ENCODE assay signal across 13 mouse cellular contexts in the genomic region with DNA sequence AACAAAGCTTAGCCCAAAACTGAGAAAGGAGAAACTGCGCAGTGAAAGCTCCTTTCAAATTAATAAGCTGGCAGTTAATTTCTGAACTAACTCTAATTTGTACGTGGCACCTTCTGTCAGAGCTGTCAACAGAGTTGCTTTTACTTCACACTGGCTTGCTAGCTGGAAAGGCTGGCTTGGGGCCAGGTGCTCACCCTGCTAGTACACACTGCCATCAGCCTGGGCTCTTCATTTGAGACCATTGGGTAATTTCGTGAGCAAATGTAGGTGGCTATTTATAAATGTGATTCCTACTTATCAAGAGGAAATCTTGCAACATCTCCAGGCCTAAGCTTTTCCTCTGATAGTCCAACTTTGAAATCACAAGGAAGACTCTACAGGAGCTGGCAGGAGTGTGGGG.
DNase-seq lines count a peak whose midpoint lies in the region; ATAC-seq and TF ChIP-seq lines count a peak whose summit lies in the region.
"Had no signal": no experiment of that assay in that cellular context is flagged by ENCODE, and none has a peak within 500 bp of the region (broad histone marks: within the 10 kb centered on the region; RNA-seq: fewer than 3 reads in every experiment).

No protein-coding gene starts in this region.

- H3K36me3 ChIP-seq in lung, postnatal 0 days (ENCODE audit: insufficient read depth, low read length), result no peaks in the 10 kb centered on the region
- H3K36me3 ChIP-seq in intestine, embryonic 16.5 days (ENCODE audit: control insufficient read depth, insufficient read depth, low read length), result no peaks in the 10 kb centered on the region
- H3K36me3 ChIP-seq in hindbrain, embryonic 11.5 days (ENCODE audit: control insufficient read depth, insufficient read depth, low read length), result no peaks in the 10 kb centered on the region
- H3K36me3 ChIP-seq: hindbrain, embryonic 12.5 days; midbrain, embryonic 13.5 days had no signal

- H3K27ac ChIP-seq in lung, postnatal 0 days (ENCODE audit: low read length), result no peak overlapping the region
- H3K27ac ChIP-seq in layer of hippocampus, adult 2 months, result no peak overlapping the region
- no peak overlapping the region for H3K27ac ChIP-seq in intestine, embryonic 16.5 days (ENCODE audit: low read length)
- H3K27ac ChIP-seq in hindbrain, embryonic 11.5 days (ENCODE audit: low read depth, low read length), result no peak overlapping the region
- H3K27ac ChIP-seq: hindbrain, embryonic 12.5 days; midbrain, embryonic 13.5 days had no signal

- H3K4me3 ChIP-seq in lung, postnatal 0 days (ENCODE audit: low read depth, low read length), result no peak overlapping the region
- no peak overlapping the region for H3K4me3 ChIP-seq in lung, adult 2 months (replicated peaks; ENCODE audit: extremely low read depth, low read depth, low read length)
- no peak overlapping the region for H3K4me3 ChIP-seq in layer of hippocampus, adult 2 months
- H3K4me3 ChIP-seq in intestine, embryonic 16.5 days (ENCODE audit: low read length), result no peak overlapping the region
- H3K4me3 ChIP-seq in hindbrain, embryonic 11.5 days (ENCODE audit: low read depth, low read length), result no peak overlapping the region
- H3K4me3 ChIP-seq: hindbrain, embryonic 12.5 days; midbrain, embryonic 13.5 days had no signal

- H3K27me3 ChIP-seq in lung, postnatal 0 days (replicated peaks; ENCODE audit: insufficient read depth, low read length), result no peaks in the 10 kb centered on the region
- H3K27me3 ChIP-seq in intestine, embryonic 16.5 days (replicated peaks; ENCODE audit: control insufficient read depth, insufficient read depth, low read length), result no peaks in the 10 kb centered on the region
- no peaks in the 10 kb centered on the region for H3K27me3 ChIP-seq in hindbrain, embryonic 11.5 days (ENCODE audit: control insufficient read depth, insufficient read depth, low read length)
- H3K27me3 ChIP-seq: hindbrain, embryonic 12.5 days; midbrain, embryonic 13.5 days had no signal

- ATAC-seq in lung, postnatal 0 days, result peak; percentile 63
- ATAC-seq in intestine, embryonic 16.5 days, result no peak
- no peak for ATAC-seq in hindbrain, embryonic 11.5 days (ENCODE audit: low FRiP score)
- ATAC-seq: liver, postnatal 0 days; midbrain, embryonic 13.5 days had no signal

- TF ChIP-seq EP300 in lung, postnatal 0 days (IDR thresholded peaks at IDR 0.05), result no peak

- H3K9me3 ChIP-seq in lung, postnatal 0 days (ENCODE audit: low read length), result no peaks in the 10 kb centered on the region
- no peaks in the 10 kb centered on the region for H3K9me3 ChIP-seq in intestine, embryonic 16.5 days (ENCODE audit: control insufficient read depth, low read length)
- no peaks in the 10 kb centered on the region for H3K9me3 ChIP-seq in hindbrain, embryonic 11.5 days (ENCODE audit: control insufficient read depth, low read length)
- H3K9me3 ChIP-seq: hindbrain, embryonic 12.5 days; midbrain, embryonic 13.5 days had no signal

- no peaks in the 10 kb centered on the region for H3K4me1 ChIP-seq in lung, postnatal 0 days (ENCODE audit: insufficient read depth, low read depth, low read length)
- H3K4me1 ChIP-seq in lung, adult 2 months (ENCODE audit: control insufficient read depth, insufficient read depth, low read length), result no peaks in the 10 kb centered on the region
- H3K4me1 ChIP-seq in intestine, embryonic 16.5 days (ENCODE audit: control insufficient read depth, insufficient read depth, low read length), result no peaks in the 10 kb centered on the region
- H3K4me1 ChIP-seq in hindbrain, embryonic 11.5 days (replicated peaks; ENCODE audit: control insufficient read depth, insufficient read depth, low read length), result no peaks in the 10 kb centered on the region
- H3K4me1 ChIP-seq: hindbrain, embryonic 12.5 days; midbrain, embryonic 13.5 days had no signal

- no peak for TF ChIP-seq CTCF in lung, postnatal 0 days (IDR thresholded peaks at IDR 0.05)
- no peak for TF ChIP-seq CTCF in lung, adult 2 months (IDR thresholded peaks at IDR 0.05; ENCODE audit: insufficient read depth, low read length)
- no peak for TF ChIP-seq CTCF in layer of hippocampus, adult 2 months (conservative IDR thresholded peaks at IDR 0.05)

- 46% methylated on average over 3 of the region's 3 CpGs for WGBS in lung, postnatal 0 days
- WGBS in lung, adult 2 months, result 43% methylated on average over 3 of the region's 3 CpGs
- WGBS in intestine, embryonic 16.5 days, result 80% methylated on average over 3 of the region's 3 CpGs
- WGBS in hindbrain, embryonic 11.5 days, result 83% methylated on average over 3 of the region's 3 CpGs

- TF ChIP-seq POLR2A in lung, adult 2 months (IDR thresholded peaks at IDR 0.05; ENCODE audit: borderline replicate concordance, extremely low read depth, low read depth, low read length), result no peak

- no peak overlapping the region for H3K9ac ChIP-seq in lung, postnatal 0 days (replicated peaks; ENCODE audit: low read depth)
- H3K9ac ChIP-seq in intestine, embryonic 16.5 days (ENCODE audit: low read depth, low read length), result no peak overlapping the region
- no peak overlapping the region for H3K9ac ChIP-seq in hindbrain, embryonic 11.5 days (ENCODE audit: low read depth, low read length)
- H3K9ac ChIP-seq: hindbrain, embryonic 12.5 days; liver, postnatal 0 days; midbrain, embryonic 13.5 days had no signal

- peak; percentile 16 for DNase-seq in gastrocnemius, postnatal 10 days
- DNase-seq in gastrocnemius, adult 8-10 months (ENCODE audit: low spot score in 2 of 2), result no peak
- peak; percentile 62 for DNase-seq in lung, postnatal 0 days (ENCODE audit: low spot score)
- DNase-seq in lung, adult 2 months, result no peak
- peak; percentile 29 to 58 for DNase-seq in layer of hippocampus, adult 2 months (ENCODE audit: low spot score in 2 of 2)
- peak; percentile 7 for DNase-seq in lung, postnatal 36 days
- no peak for DNase-seq in hindbrain, embryonic 11.5 days (ENCODE audit: low spot score)
- DNase-seq: cerebellum, adult 11-12 months; kidney, adult 8-10 months; liver, postnatal 0 days had no signal

- H3K4me2 ChIP-seq in lung, postnatal 0 days (replicated peaks; ENCODE audit: low read depth, low read length), result no peak overlapping the region
- no peak overlapping the region for H3K4me2 ChIP-seq in intestine, embryonic 16.5 days (ENCODE audit: low read depth, low read length)
- H3K4me2 ChIP-seq in hindbrain, embryonic 11.5 days (replicated peaks; ENCODE audit: low read depth, low read length), result no peak overlapping the region
- H3K4me2 ChIP-seq: hindbrain, embryonic 12.5 days; midbrain, embryonic 13.5 days had no signal

Comparison
In these comparisons a context has a peak if more than half of its experiments do, and no peak if none do; other contexts are left out.
1. DNase-seq: peak in gastrocnemius, postnatal 10 days (single experiment), lung, postnatal 0 days (single experiment), layer of hippocampus, adult 2 months (2 of 2) and lung, postnatal 36 days (single experiment); none in gastrocnemius, adult 8-10 months (0 of 2), lung, adult 2 months (single experiment) and hindbrain, embryonic 11.5 days (single experiment).